ENCODE assay signal across 16 mouse cellular contexts in genomic region chr3:144222381-144222780, GRCm38 (mm10).
"Had no signal": no experiment of that assay in that cellular context is flagged by ENCODE, and none has a peak within 500 bp of the region (broad histone marks: within the 10 kb centered on the region; RNA-seq: fewer than 3 reads in every experiment).

No protein-coding gene starts in this region.

- H3K9ac ChIP-seq: limb, embryonic 15.5 days; liver, embryonic 12.5 days; lung, embryonic 14.5 days; midbrain, embryonic 15.5 days; neural tube, embryonic 13.5 days had no signal

- H3K4me3 ChIP-seq: limb, embryonic 15.5 days; liver, embryonic 12.5 days; midbrain, embryonic 15.5 days; neural tube, embryonic 13.5 days had no signal

- ATAC-seq: intestine, embryonic 16.5 days; liver, embryonic 12.5 days; midbrain, embryonic 15.5 days had no signal

- H3K27me3 ChIP-seq: limb, embryonic 15.5 days; liver, embryonic 12.5 days; midbrain, embryonic 15.5 days; neural tube, embryonic 13.5 days had no signal

- H3K4me1 ChIP-seq: liver, embryonic 12.5 days; midbrain, embryonic 15.5 days had no signal

- H3K36me3 ChIP-seq: limb, embryonic 15.5 days; liver, embryonic 12.5 days; midbrain, embryonic 15.5 days; neural tube, embryonic 13.5 days had no signal

- H3K27ac ChIP-seq: kidney, postnatal 0 days; limb, embryonic 15.5 days; liver, embryonic 12.5 days; midbrain, embryonic 15.5 days; neural tube, embryonic 13.5 days had no signal

- H3K9me3 ChIP-seq: limb, embryonic 15.5 days; liver, embryonic 12.5 days; midbrain, embryonic 15.5 days; neural tube, embryonic 13.5 days had no signal

- H3K4me2 ChIP-seq: limb, embryonic 15.5 days; liver, embryonic 12.5 days; lung, embryonic 14.5 days; midbrain, embryonic 15.5 days; neural tube, embryonic 13.5 days had no signal

- DNase-seq: kidney, adult 2 months; kidney, postnatal 36 days; layer of hippocampus, adult 9-11 months; layer of hippocampus, postnatal 36 days; lung, embryonic 14.5 days; lung, postnatal 10 days; lung, postnatal 4 days; right cerebral cortex, adult 18-20 months; right cerebral cortex, postnatal 25 days; thymus, postnatal 4 days had no signal
